Mouse (Mus musculus): Measurements from ENCODE around the gene Hspbap1.

The Hspbap1 gene

DNA sequence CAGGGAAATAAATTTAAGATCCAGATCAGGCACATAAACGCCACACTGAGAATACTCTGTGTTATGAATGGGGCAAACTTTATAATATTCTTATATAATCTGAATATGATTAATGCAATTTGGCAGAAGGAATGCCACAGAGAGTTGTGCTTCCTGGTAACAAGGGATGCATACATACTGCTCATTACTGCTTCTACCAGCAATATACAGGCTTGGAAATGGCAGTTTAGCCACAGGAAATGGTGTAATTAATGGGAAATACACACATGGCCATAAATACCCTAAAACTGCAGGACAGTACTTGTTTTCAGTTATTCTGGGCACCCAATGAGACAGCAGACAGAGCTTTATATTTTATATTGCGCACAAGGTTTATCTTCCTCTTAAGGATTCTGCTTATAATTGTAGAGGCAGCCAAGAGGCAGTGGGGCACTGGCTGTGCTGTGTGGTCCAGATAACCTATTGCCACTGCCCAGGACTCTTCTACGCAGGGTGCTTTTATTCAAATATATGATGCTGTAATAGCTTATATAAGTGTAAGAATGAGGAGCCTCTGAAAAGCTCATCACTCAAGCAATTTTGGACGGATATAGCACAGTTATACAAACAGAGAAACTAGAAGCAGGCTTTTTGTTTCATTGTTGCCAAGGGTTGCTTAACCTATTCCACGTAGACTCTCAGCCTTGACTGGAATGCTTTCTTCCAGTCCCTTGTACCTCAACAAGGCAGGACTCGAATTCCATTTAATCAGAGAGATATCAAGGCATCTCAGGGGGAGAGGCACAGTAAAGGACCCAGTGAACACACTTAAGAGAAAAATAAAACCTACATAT is 14.5 kb upstream of the Hspbap1 start:
- in situ Hi-C loops (cut with MboI; ENCODE audit: low pct_unique_long_range_greater_than_20kb in 1 of 2, low sequenced_read_pairs in 2 of 2, unreplicated experiment in 1 of 2) = no loop called here

DNA sequence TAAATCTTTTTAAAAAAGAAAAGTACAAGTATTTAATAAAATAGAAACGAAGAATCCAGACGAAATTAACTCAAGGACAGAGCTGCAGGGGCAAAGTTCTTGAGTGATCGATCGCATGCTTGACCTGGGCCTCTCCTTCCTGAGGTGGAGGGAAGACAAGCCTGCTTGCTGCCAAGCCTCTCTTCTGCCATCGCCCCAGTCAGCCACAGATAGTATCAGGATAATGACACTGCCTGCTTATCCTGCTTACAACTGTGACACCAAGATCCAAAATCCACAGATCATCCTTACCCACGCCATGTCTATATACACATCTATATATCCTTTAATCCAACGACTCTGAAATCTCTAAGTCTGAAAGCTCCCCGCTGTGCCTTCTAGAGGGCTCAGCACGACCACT is 13.5 kb upstream of the Hspbap1 start:
- in situ Hi-C loops (cut with MboI; ENCODE audit: low pct_unique_long_range_greater_than_20kb in 1 of 2, low sequenced_read_pairs in 2 of 2, unreplicated experiment in 1 of 2) = no loop called here

DNA sequence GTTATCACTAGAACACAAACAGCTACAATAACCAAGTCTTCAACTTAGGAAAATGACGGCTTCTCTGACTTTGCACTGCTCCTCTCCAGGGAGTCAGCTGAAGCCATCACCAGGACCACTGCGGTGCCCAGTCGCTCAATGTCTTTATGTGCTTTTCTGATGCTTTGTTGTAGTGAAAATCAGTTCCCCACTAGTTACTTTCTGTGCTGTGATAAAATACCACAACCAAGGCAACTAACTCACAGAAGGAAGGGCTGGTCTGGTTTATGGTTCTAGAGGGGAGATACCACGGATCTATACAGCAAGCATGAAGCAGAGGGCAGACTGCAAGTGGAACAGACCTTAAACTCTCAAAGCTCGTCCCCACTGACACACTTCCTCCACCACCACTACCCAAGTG is 10.8 kb upstream of the Hspbap1 start:
- in situ Hi-C loops (cut with MboI; ENCODE audit: low pct_unique_long_range_greater_than_20kb in 1 of 2, low sequenced_read_pairs in 2 of 2, unreplicated experiment in 1 of 2) = no loop called here

DNA sequence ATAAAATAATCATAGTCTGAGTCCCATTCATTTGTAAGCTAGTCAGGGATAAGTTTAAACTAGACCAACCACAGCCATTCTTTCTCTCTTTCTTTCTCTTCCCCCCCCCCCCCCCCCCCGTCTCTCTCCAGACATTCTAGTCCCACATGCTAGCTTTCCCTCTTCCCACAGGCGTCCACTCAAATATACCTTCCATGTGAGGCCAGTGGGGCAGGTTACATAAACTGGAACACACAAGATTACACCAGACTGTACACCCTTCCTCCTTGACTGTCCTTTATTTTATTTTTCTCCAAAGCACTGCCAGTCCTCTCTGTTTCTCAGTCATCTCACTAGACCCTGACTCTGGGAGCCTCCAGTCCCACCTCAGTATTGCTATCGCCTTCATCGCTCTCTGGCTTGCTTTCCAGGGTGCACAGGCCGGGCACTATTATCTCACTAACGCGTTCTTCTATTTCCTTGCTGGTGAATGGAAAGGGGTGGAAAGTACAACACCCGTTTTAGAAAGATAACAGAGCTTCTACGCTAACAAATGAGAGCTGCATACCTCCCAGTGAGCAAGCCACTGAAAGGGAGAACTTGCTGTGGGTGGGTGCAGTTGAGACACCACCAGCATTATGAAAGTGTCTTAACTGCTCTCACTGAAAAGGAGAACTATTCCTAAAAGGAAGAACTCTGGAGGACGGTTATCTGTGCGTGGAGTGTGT is 6.4 kb upstream of the Hspbap1 start:
- in situ Hi-C loops (cut with MboI; ENCODE audit: low pct_unique_long_range_greater_than_20kb in 1 of 2, low sequenced_read_pairs in 2 of 2, unreplicated experiment in 1 of 2) = no loop called here

DNA sequence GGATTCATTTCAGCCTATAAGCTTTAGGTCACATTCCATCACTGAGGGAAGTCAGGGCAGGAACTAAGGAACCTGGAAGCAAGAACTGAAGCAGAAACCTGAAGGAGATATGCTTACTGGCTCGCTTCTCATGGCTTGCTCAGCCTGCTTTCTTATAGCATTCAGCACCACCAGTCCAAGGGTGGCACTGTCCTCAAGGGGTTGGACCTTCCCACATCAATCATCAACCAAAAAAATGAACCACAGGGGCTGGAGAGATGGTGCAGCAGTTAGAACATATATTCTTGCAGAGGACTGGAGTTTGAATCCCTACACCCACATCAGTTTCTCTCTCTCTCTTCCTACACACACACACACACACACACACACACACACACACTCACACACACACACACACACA is 5.2 kb upstream of the Hspbap1 start:
- in situ Hi-C loops (cut with MboI; ENCODE audit: low pct_unique_long_range_greater_than_20kb in 1 of 2, low sequenced_read_pairs in 2 of 2, unreplicated experiment in 1 of 2) = no loop called here

DNA sequence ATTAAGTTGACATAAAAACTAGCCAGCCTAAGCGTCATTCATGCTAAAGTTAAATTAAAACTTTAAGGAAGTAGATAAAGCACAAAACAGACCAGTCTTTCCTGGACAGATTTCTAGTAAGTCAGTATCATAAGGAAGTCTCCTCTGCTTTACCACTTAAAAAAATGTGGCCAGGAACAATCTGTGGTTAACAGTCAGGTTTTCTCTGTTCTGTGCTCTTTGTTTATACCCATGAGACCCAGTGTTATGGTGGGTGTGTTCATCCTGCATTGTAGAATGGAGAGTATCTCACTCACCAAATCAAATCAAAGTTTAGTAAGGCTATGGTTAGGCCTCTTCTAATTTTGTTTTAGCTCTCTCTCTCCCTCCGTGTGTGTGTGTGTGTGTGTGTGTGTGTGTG is 4.7 kb upstream of the Hspbap1 start:
- in situ Hi-C loops (cut with MboI; ENCODE audit: low pct_unique_long_range_greater_than_20kb in 1 of 2, low sequenced_read_pairs in 2 of 2, unreplicated experiment in 1 of 2) = no loop called here

DNA sequence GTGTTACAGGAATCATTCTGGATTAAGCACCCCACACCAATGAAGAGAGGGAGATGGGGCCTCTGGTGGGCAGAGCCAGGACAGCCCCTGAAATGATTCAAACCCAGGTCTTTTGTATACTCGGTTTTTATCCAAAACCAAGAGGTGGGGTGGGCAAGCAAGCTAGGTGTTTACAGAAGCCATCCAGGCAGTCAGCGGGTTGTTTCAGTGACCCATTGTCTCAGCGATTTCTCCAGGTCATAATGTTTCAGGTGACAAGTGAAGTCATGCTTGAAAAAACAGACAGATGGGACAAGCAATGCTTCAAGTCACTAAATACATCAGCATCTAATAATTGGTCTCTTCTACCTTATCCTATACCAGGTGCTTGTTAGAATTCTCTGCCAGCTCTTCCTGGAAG is 3.8 kb upstream of the Hspbap1 start:
- in situ Hi-C loops (cut with MboI; ENCODE audit: low pct_unique_long_range_greater_than_20kb in 1 of 2, low sequenced_read_pairs in 2 of 2, unreplicated experiment in 1 of 2) = no loop called here

DNA sequence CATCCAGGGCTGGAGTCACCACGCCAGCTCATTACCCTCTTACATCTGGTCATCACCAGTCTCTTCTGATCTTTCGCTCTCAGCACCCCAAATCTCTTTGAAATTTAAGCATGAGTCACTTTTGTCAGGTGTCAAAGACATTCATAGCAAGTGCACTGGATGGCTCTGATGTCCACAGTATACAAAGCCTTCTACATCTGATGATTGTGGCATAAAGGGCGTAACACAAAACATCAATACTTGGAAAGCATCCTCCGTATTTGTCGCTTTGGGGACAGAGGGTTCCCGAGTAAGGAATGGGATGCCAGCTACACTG is 1.7 kb upstream of the Hspbap1 start:
- in situ Hi-C loops (cut with MboI; ENCODE audit: low pct_unique_long_range_greater_than_20kb in 1 of 2, low sequenced_read_pairs in 2 of 2, unreplicated experiment in 1 of 2) = no loop called here

DNA sequence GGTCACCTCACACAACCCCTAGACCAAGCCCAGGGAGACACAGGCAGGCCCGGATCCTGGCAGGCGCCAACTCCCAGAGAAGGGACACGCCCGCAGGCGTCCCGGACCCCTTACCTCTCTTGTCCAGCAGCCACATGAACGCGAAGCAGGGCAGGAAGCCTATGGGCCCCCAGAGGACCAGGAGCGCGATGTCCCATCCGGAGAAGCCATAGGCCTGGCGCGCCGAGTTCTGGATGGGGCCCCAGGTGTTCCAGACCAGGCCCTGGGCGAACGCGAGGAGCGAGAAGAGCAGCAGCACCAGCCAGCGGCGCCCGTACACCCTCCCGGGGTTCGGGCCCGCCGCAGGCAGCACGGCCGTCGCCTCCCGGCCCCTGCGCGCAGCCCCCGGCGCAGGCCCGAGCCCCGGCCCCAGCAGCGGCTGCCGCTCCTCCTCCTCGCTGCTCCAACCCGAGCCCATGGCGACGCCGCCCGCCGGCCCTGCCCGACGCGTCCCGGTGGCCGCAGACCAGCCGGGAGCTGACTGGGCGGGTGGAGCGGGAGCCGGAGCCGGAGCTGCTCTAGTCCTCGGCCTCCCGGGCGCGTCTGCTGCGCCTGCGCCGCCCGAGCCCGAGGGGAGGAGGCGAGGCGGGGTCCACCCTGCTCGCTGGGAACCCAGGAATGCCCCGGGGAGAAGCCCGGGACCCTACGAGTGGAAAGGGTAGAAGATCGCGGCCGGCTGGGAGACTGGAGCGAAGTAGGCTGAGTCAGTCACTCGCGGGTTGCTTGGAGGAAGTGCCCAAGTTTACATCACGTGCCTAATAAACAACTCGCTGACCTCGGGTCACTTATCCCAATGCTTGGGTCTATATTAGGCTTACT is 1.2 kb upstream of the Hspbap1 start, which contains the start of gene Dirc2:
Dirc2 (minus strand) TSS at position 572 of the 858 bp plus-strand sequence.
- in situ Hi-C loops (cut with MboI; ENCODE audit: low pct_unique_long_range_greater_than_20kb in 1 of 2, low sequenced_read_pairs in 2 of 2, unreplicated experiment in 1 of 2) = no loop called here

DNA sequence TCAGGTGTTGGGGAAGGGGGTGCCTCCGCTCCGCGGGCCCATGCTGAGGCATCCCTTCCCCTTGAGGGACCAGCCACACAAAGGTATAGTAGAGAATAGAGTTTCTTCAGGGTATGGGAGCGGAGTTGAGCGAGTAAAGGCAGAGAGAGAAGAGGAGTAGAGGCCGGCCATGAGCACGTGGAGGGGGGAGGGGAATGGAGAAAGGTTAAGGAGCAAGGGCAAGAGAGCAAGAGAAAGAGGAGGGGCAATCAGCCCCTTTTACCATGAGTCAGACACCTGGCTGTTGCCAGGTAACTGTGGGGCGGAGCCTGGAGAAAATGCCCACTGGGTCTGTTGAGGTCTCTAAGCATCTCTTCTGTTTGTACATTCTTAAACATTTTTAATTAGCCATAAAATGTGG is 966 bp downstream of the Hspbap1 start:
- in situ Hi-C loops (cut with MboI; ENCODE audit: low pct_unique_long_range_greater_than_20kb in 1 of 2, low sequenced_read_pairs in 2 of 2, unreplicated experiment in 1 of 2) = no loop called here

DNA sequence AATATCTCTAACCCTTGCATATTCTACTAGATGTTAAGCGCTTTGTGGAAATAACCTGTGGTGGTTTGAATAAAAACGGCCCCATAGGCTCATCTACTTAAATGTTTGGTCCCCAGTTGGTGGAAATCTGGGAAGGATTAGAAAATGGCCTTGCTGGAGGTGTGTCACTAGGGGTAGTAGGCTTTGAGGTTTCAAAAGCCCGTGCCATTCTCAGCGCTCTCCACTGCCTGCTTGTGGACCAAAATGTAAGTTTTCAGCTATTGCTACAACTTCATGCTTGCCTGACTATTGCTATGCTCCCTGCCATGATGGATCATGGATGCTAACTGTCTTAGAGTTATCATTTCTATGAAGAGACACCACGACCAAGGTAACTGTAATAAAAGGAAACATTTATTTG is 1.4 kb downstream of the Hspbap1 start:
- in situ Hi-C loops (cut with MboI; ENCODE audit: low pct_unique_long_range_greater_than_20kb in 1 of 2, low sequenced_read_pairs in 2 of 2, unreplicated experiment in 1 of 2) = no loop called here

DNA sequence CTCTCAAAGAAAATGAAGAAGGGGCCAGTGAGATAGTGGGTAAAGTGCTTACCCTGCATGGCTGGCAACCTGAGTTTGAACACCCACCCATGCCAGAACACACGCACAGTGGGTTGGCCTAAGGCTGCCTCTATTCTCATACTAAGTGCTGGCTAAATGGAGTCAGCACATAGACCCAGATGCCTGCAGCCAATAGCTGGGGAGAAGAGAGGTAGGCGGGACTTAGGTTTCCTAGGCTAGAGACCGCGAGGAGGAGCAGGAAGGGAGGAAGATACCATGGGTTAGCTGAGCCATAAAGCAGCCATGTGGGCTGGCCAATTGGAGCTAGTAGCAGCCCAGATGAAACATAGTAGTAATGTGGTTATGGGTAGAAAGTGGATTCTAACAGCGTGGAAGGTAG is 2.4 kb downstream of the Hspbap1 start:
- in situ Hi-C loops (cut with MboI; ENCODE audit: low pct_unique_long_range_greater_than_20kb in 1 of 2, low sequenced_read_pairs in 2 of 2, unreplicated experiment in 1 of 2) = no loop called here

DNA sequence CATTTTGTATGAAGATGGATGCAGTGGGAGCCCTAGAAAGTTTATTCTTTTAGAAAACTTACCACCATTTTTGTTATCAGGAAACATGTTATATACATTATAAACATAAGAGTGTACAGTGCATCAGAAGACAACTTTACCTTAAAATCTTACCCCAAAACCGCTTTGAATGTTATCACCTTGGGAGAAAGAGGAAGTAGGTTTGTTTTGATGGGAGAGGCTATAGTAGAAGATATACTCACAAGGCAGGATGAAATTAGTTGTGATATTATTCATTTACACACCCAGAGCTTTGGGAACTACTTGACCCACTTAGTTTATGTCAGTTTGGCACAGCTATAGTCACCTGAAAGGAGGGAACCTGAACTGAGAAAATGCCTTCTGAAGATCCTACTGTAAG is 5.7 kb downstream of the Hspbap1 start:
- in situ Hi-C loops (cut with MboI; ENCODE audit: low pct_unique_long_range_greater_than_20kb in 1 of 2, low sequenced_read_pairs in 2 of 2, unreplicated experiment in 1 of 2) = no loop called here

DNA sequence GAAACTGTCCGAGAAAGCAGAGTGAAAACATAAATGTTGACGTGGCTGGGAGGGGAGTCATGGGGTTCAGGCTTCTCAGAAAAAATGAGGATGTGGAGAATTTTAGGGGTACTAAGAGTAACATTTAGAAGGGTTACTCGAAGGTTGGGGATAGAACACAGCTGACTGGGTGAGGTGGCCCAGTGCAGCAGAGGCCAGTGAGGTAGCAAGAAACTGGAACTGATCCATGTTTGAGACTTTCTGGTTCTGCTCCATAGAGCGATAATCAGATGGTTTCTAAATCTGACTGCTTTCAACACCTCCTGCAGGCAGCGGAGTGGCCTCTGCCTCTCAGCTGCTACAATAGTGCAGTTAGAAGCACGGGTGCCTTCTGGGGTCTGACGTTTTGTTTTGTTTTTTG is 6.6 kb downstream of the Hspbap1 start:
- in situ Hi-C loops (cut with MboI; ENCODE audit: low pct_unique_long_range_greater_than_20kb in 1 of 2, low sequenced_read_pairs in 2 of 2, unreplicated experiment in 1 of 2) = no loop called here

DNA sequence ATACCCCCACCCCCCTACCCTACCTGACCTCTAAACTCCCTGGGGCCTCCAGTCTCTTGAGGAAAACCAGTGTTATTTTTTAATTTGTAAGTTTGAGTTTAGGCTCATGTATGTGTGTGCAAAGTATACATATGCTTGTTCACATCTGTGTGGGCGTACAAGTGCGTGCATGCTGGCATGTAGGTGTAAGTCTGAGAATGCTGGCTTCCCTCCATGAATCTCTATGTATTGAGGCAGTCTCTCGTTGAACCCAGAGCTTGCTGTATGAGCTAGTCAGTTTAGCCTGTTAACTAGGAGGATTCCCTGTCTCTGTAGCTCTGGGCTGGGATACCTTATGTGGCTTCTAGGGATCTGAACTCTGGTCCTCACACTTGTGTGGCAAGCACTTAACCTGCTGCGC is 7.6 kb downstream of the Hspbap1 start:
- in situ Hi-C loops (cut with MboI; ENCODE audit: low pct_unique_long_range_greater_than_20kb in 1 of 2, low sequenced_read_pairs in 2 of 2, unreplicated experiment in 1 of 2) = no loop called here

DNA sequence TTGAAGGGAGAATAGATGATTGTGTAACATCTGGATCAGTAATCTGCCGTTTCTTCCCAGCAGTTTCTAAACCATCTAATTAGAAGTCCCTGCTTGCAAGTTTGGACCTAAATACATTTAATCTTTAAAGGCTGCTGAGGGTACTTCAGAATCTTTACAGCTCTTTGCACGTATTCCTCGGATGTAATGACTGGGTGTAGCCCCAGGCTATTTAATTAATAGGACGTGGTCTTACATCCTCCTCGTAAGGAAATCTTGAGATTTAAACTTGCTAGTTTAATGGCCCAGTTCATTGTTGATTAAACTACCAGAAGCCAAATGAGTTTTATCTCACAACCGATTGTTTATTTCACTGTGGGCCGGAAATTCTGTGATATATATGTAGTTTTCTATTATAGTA is 9.5 kb downstream of the Hspbap1 start:
- in situ Hi-C loops (cut with MboI; ENCODE audit: low pct_unique_long_range_greater_than_20kb in 1 of 2, low sequenced_read_pairs in 2 of 2, unreplicated experiment in 1 of 2) = no loop called here

DNA sequence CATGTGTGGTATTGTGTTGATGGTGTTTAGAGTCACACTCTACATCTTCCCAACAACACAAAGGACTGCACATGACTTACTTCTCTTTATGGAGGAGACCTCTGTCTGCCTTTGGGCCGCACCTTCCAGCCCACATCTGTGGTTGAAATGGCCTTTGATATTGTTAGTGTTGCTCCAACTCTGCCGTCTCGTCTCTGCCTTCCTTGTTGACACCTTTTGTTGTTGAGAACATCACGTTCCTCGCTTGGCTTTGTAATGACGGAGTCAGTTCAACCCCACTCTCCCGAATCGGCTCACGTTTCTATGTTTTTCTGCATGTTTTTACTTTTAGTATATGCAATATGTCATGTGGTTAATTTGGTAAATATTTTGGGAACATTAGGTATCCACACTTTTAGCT is 10.9 kb downstream of the Hspbap1 start:
- in situ Hi-C loops (cut with MboI; ENCODE audit: low pct_unique_long_range_greater_than_20kb in 1 of 2, low sequenced_read_pairs in 2 of 2, unreplicated experiment in 1 of 2) = no loop called here

DNA sequence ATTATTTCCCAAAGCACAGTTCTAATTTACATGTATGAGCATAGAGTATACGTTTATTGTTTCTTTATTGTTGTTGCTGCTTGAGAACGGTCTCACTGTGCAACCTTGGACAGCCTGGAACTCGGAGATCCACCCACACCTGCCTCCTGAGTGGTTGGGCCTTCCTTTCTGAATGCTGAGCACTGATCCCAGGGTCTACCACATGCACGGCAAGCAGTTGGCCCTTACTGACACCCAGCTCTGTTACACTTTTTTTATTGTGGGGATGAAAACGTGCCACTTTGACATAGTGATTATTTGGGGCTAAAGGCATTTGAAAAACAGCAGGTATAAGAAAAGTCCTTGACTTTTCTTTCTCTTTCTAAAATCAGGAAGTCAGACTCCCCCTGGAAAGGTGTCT is 11.5 kb downstream of the Hspbap1 start:
- in situ Hi-C loops (cut with MboI; ENCODE audit: low pct_unique_long_range_greater_than_20kb in 1 of 2, low sequenced_read_pairs in 2 of 2, unreplicated experiment in 1 of 2) = no loop called here

DNA sequence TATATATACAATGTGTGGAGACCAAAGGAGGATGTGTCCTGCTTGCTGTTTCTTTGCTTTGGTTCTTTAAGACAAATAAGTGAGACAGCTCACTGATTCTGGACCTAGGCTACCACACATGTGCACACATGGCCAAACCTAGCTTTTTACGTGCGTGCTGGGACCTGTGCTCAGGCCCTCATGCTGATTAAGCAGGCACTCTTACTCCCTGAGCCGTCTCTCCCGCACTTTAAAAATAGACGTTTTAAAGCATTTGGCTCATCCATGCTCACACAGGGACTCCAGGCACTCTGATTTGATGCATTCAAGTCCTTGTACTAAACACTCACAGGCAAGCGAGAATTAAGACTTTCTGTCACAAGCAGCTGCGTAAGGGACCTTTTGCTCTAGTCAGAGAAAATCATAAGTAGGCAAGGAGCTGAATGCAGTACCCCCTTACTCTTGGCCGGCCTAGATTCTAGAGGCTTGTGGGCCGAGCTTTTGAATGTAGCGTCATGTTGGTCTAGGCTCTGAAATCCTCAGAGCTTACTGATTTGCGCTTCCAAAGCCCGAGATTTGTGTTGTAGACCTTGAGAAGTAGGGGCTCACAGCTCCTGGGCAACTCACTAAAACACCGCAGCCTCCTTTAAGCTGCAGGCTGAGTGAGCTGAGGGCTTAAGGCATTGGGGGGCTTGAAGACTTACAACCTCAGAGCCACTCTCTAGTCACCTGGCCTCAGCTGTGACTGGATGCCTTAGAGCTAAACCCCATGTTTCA is 12.5 kb downstream of the Hspbap1 start:
- in situ Hi-C loops (cut with MboI; ENCODE audit: low pct_unique_long_range_greater_than_20kb in 1 of 2, low sequenced_read_pairs in 2 of 2, unreplicated experiment in 1 of 2) = no loop called here
